Mouse (Mus musculus) liver, embryonic 18 days (tissue): ENCODE data around the gene Casc3. TPM values are rescaled to one million over a fixed set of nuclear protein-coding genes. Genes with fewer than 3 reads are reported as not detected.

ENCODE experiments used
- polyA plus RNA-seq: library from polyadenylated mRNA; depleted of rRNA; stranded (reverse); fragments of >200 nt; gene quantifications from 2 replicates; pipeline ENCODE4 v1.2.3, GENCODE M21; 2012; rRNA removed

The Casc3 gene
- 9.3 and 11.4 TPM in 2 replicates for polyA plus RNA-seq

GRCm38 (mm10) chr11:98804605-98805004 is at the start of gene Casc3:
Gene Casc3 (plus strand): TSS chr11:98804905.

DNA sequence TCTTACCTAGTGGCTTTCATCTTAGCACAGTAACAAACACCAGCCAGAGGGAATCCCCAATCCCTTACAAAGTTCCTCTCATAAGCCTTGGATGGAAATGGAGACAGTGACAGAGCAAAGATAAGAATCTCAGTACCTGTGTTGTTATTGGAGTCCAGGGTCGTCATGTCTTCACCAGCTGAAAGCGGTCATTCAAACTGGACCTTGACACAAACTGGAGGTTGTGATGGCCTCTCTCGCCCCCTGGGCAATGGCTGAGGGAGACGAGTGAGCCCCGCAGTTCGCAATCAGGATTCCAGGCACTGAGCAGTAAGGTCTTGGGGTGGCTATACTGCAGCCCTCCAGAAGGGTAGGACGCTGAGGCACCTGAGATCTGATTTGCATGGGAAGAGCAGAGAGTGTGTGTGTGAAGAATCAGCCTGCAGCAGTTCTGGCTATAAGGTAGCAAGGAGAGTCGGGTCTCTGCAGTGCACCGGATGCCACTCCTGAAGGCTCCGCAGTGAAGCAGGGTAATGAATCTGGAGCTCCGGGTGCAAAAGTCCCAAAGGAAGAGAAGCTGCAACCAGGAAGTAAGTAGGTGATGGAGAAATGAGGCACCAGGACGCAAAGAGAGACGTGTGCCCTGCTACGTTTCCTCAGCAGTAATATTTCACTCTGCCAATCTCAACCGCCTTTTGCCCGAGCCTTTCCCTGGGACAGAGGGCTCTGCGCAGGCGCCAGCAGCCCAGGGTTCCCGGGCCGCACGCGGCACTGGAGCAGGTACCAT is 29.9 kb upstream of the Casc3 start, which contains the start of gene Nr1d1:
TSS of gene Nr1d1 (minus strand) at position 752 of the 766 bp plus-strand sequence.

DNA sequence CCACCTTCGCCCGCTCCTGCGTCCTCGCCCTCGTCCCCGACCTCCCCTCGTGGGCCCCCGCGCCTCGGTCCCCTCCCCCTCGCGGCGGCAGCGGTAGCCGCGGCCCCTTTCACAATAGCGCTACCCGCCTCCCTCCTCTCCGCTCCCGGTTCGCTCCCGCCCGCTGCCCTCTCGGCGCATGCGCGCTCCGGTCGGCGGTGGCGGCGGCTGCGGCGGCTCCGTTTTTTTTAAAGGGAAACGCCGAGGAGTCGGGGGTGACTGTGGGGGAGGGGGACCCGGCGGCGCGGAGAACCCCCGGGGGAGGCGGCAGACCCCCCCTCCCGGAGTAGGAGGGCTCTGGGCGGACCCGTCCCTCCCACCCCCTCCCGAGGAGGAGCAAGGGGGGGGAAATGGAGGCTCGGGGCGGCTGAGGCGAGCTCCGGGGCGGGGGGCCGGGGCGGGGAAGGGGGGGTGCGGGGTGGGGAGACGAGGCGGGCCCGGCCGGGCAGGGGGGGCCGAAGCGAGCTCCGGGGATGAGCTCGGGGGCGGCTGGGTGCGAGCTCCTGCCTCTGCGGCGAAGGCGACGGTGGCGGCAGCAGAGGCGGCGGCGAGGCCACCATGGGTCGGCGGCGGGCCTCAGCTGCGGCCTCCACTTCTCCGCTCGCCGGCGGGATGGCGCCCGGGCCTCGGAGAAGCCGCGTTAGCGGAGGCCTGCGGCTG is 9.5 kb upstream of the Casc3 start, which contains the start of gene Msl1:
TSS of gene Msl1 (plus strand) at position 502 of the 699 bp plus-strand sequence.

DNA sequence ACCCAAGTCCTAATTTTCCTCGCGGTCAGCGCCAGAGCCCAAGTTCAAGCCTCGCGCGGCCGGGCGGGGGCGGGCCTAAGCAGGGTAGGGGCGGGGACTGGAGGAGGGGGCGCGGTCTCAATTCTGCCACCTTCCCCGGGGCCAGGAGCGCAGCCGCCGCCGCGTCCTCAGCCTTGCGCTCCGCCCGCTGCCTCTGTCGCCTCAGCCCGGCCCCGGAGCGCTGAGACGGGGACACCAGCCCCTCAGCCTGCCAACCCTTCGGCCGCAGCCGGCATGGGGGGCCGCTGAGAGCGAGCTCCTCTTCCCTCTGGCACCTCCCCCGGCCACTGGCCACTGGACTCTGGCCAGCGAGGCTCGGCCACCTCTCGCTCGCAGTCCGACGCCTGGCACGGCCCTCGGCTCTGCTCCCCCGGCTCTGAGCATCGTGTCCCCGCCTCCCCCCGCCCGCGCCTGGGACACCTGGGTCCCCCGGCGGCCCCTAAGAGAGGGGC is 32.0 kb downstream of the Casc3 start, which contains the start of gene Rapgefl1:
TSS of gene Rapgefl1 (plus strand) at position 135 of the 491 bp plus-strand sequence.

DNA sequence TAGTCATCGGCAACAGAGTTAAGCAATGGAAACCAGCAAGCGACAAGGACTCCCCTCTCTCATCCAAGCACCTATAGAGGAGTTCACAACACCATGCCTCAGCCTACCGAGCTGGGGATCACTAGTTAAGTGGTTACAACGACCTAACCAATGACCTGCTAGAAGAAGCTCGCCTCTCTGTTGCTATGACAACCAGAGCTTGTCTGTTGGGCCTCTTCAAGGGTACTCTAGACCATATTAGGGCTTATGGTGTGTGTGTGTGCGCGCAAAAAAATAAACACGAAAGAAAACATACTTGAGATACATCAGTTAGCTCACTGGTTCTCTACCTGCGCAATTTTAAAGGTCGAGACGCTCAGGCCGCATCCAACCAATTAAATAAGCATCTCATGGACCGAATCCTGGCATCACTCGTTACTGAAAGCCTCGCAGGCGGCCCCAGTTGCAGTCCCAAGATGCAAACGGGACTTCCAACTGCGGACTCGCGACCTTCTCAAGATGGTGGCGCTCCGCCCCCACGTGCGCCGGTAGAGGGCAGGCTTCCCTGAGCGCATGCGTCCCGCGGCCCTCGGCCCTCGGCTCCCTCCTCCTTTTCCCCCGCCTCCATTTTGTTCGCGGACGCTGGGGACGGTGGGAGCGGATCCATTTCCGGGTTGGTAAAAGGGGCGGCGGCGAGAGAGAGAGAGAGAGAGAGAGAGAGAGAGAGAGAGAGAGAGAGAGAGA is 58.5 kb downstream of the Casc3 start, which contains the start of gene Wipf2:
TSS of gene Wipf2 (plus strand) at position 611 of the 723 bp plus-strand sequence.

Other genes starting within 250 kb of the Casc3 start
- 27.8 and 29.1 TPM in 2 replicates for gene Ormdl3, start 217.5 kb upstream of the Casc3 start, polyA plus RNA-seq
- not detected in 2 replicates for gene Lrrc3c, start 206.6 kb upstream of the Casc3 start, polyA plus RNA-seq
- 0.07 and 0.10 TPM in 2 replicates for gene Gm12355, start 179.2 kb upstream of the Casc3 start, polyA plus RNA-seq
- gene Gsdma3, start 178.5 kb upstream of the Casc3 start, polyA plus RNA-seq: not detected in 2 replicates
- not detected in 2 replicates for gene Gsdma2, start 158.1 kb upstream of the Casc3 start, polyA plus RNA-seq
- not detected in 2 replicates for gene Gsdma, start 140.6 kb upstream of the Casc3 start, polyA plus RNA-seq
- 62.1 and 63.2 TPM in 2 replicates for gene Psmd3, start 122.4 kb upstream of the Casc3 start, polyA plus RNA-seq
- not detected in 2 replicates for gene Csf3, start 103.6 kb upstream of the Casc3 start, polyA plus RNA-seq
- gene Med24, start 75.5 kb upstream of the Casc3 start, polyA plus RNA-seq: 17.2 and 18.6 TPM in 2 replicates
- gene Thra, start 64.3 kb upstream of the Casc3 start, polyA plus RNA-seq: 11.4 and 13.3 TPM in 2 replicates
- gene Nr1d1, start 29.6 kb upstream of the Casc3 start, polyA plus RNA-seq: 0.97 and 1.4 TPM in 2 replicates
- 16.2 and 18.9 TPM in 2 replicates for gene Msl1, start 9.4 kb upstream of the Casc3 start, polyA plus RNA-seq
- gene Rapgefl1, start 31.9 kb downstream of the Casc3 start, polyA plus RNA-seq: 0.62 and 0.85 TPM in 2 replicates
- 1.7 and 2.3 TPM in 2 replicates for gene Wipf2, start 58.7 kb downstream of the Casc3 start, polyA plus RNA-seq
- gene Cdc6, start 102.9 kb downstream of the Casc3 start, polyA plus RNA-seq: 13.2 and 13.4 TPM in 2 replicates
- gene Rara, start 122.9 kb downstream of the Casc3 start, polyA plus RNA-seq: 3.5 and 4.5 TPM in 2 replicates
- gene Gjd3, start 178.1 kb downstream of the Casc3 start, polyA plus RNA-seq: 0.07 TPM in 1 of 2 replicates, not detected in the other
- 47.3 and 52.6 TPM in 2 replicates for gene Top2a, start 219.3 kb downstream of the Casc3 start, polyA plus RNA-seq
- gene Igfbp4, start 236.3 kb downstream of the Casc3 start, polyA plus RNA-seq: 245 and 283 TPM in 2 replicates